ENCODE assay signal across 12 mouse cellular contexts in genomic region chr3:49032981-49033380, GRCm38 (mm10).
DNase-seq lines count a peak whose midpoint lies in the region; ATAC-seq lines count a peak whose summit lies in the region.
"Had no signal": no experiment of that assay in that cellular context is flagged by ENCODE, and none has a peak within 500 bp of the region (broad histone marks: within the 10 kb centered on the region; RNA-seq: fewer than 3 reads in every experiment).

No protein-coding gene starts in this region.

- no peak overlapping the region for H3K27ac ChIP-seq in limb, embryonic 13.5 days
- H3K27ac ChIP-seq: embryonic facial prominence, embryonic 13.5 days had no signal

- no peaks in the 10 kb centered on the region for H3K9me3 ChIP-seq in limb, embryonic 13.5 days
- H3K9me3 ChIP-seq: embryonic facial prominence, embryonic 13.5 days had no signal

- no peak overlapping the region for H3K4me2 ChIP-seq in limb, embryonic 13.5 days (replicated peaks)
- H3K4me2 ChIP-seq: embryonic facial prominence, embryonic 13.5 days; liver, embryonic 11.5 days had no signal

- H3K36me3 ChIP-seq in limb, embryonic 13.5 days: no peaks in the 10 kb centered on the region
- H3K36me3 ChIP-seq: embryonic facial prominence, embryonic 13.5 days had no signal

- H3K4me3 ChIP-seq in limb, embryonic 13.5 days: no peak overlapping the region
- H3K4me3 ChIP-seq: embryonic facial prominence, embryonic 13.5 days had no signal

- peak; percentile 98 for ATAC-seq in cerebellum, adult (ENCODE audit: insufficient number of reproducible peaks, low FRiP score, low TSS enrichment)
- ATAC-seq in limb, embryonic 13.5 days (ENCODE audit: low FRiP score, low read depth): peak; percentile 61
- ATAC-seq: CD4-positive, CD25-positive, alpha-beta regulatory T cell, adult 4 months had no signal

- peak; percentile 22 for DNase-seq in layer of hippocampus, adult 9-10 months (ENCODE audit: low spot score)
- no peak for DNase-seq in layer of hippocampus, adult 11-12 months (ENCODE audit: low spot score)
- DNase-seq in embryo, embryonic 11.5 days (ENCODE audit: low read depth, low spot score): peak; percentile 8
- no peak for DNase-seq in adrenal gland, postnatal 4 days (ENCODE audit: low spot score in 2 of 2)
- no peak for DNase-seq in spleen, adult 18-20 months
- DNase-seq in B cell, adult 2 months: no peak
- DNase-seq: heart, adult 11 months had no signal

- H3K27me3 ChIP-seq in limb, embryonic 13.5 days: no peaks in the 10 kb centered on the region
- H3K27me3 ChIP-seq: embryonic facial prominence, embryonic 13.5 days had no signal

- no peaks in the 10 kb centered on the region for H3K4me1 ChIP-seq in limb, embryonic 13.5 days
- H3K4me1 ChIP-seq: embryonic facial prominence, embryonic 13.5 days had no signal

- no peak overlapping the region for H3K9ac ChIP-seq in limb, embryonic 13.5 days
- H3K9ac ChIP-seq: embryonic facial prominence, embryonic 13.5 days had no signal

- WGBS in limb, embryonic 13.5 days: 43% methylated on average over 5 of the region's 5 CpGs

Comparison
In these comparisons a context has a peak if more than half of its experiments do, and no peak if none do; other contexts are left out.
1. DNase-seq: peak in layer of hippocampus, adult 9-10 months (single experiment) and embryo, embryonic 11.5 days (single experiment); none in layer of hippocampus, adult 11-12 months (single experiment), adrenal gland, postnatal 4 days (0 of 2), spleen, adult 18-20 months (0 of 2) and B cell, adult 2 months (0 of 2).